Mouse (Mus musculus): ENCODE measurements at regions not wholly inside any gene's neighbourhood (a gene's known extent, or its start where the extent isn't known, plus 50 kb on each side); places are given as distances from the start of the nearest gene placed in this dataset.

DNA sequence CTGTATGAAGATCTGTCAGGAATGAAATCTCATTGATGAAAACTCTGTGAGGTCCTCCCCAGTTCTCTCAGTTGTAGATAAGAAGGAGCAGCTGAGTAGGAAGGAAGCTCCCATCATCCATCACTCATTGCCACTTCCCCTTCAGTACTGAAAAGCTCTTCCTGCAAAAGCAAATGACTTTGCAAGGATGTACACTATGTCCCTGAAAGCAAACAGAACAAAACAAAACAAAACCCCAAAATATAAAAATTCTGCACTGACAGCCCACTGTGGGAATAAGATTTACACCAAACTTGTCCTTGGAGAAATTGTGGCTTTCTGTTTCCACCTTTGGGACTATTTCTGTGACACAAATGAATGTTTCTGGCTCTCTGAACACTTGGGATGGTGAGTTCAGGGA lies 59.8 kb upstream of the Il15 start:
- H3K27me3 ChIP-seq (replicated peaks; ENCODE audit: control insufficient read depth, insufficient read depth, low read length), result no peaks in the 10 kb centered on the region

DNA sequence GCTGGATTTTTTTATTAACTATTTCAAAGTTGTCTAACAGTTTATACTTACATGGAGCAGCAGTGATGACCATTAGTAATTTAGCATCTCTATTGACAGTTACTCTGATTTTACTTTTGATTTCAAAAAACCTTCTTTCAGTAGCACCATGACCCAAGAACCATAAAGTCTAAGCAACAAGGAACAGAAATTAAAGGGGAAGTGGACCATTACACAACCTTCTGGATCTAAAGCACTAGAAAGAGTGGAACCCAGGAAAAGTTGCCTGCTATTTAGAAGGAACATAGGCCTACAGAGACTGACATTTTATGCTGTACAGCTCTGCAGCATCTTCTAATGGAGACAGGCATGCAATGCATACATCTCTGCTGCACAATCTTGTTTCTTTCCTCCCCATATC lies 56.0 kb upstream of the Il15 start:
- no peak overlapping the region for H3K27ac ChIP-seq (ENCODE audit: low read depth, low read length)
- no peak overlapping the region for H3K9ac ChIP-seq (ENCODE audit: low read length)
- H3K4me1 ChIP-seq (ENCODE audit: control insufficient read depth, insufficient read depth, low read length), result no peaks in the 10 kb centered on the region
- no peak overlapping the region for H3K4me2 ChIP-seq (ENCODE audit: low read length)
- no peak for DNase-seq (ENCODE audit: low spot score)
- no peaks in the 10 kb centered on the region for H3K27me3 ChIP-seq (replicated peaks; ENCODE audit: control insufficient read depth, insufficient read depth, low read length)
- H3K36me3 ChIP-seq (ENCODE audit: control insufficient read depth, insufficient read depth, low read length), result no peaks in the 10 kb centered on the region
- ATAC-seq, result no peak
- no peak overlapping the region for H3K4me3 ChIP-seq (ENCODE audit: low read depth, low read length)
- no peaks in the 10 kb centered on the region for H3K9me3 ChIP-seq (replicated peaks; ENCODE audit: control insufficient read depth, low read length)

More for the DNA sequence above, 59.8 kb upstream of the Il15 start:
- DNase-seq (ENCODE audit: low spot score), result no peak
- Histone ChIP-seq H3K4me1 (ENCODE audit: control insufficient read depth, insufficient read depth, low read length) (no peaks in the 10 kb centered on the region), H3K4me3 (ENCODE audit: low read depth, low read length) (no peak overlapping the region), H3K27ac (ENCODE audit: low read depth, low read length) (no peak overlapping the region), H3K9me3 (replicated peaks; ENCODE audit: control insufficient read depth, low read length) (no peaks in the 10 kb centered on the region), H3K4me2 (ENCODE audit: low read length) (no peak overlapping the region), H3K36me3 (ENCODE audit: control insufficient read depth, insufficient read depth, low read length) (no peaks in the 10 kb centered on the region), H3K9ac (ENCODE audit: low read length) (no peak overlapping the region)
- no peak for ATAC-seq

DNA sequence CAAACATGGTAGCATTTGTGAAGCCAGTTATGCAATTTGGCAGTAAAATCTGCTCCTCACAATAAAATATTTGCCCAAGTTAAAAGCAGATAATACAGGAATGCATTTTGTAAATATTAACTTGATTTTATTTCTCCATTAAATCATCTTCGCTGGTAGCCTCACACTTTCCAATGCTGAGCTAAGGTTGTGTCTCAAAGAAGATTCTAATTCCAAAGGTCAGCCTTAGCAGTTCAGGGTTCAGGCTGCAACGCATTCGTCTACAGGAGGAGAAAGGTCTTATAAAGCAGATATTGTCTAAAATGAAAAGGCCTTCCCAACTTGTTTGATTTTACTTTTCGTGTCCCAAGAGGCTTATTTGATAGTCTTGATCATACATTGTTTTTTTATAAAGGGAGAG lies 51.0 kb upstream of the Il15 start:
- no peaks in the 10 kb centered on the region for H3K36me3 ChIP-seq (ENCODE audit: control insufficient read depth, insufficient read depth, low read length)
- no peak overlapping the region for H3K9ac ChIP-seq (ENCODE audit: low read length)
- no peak for ATAC-seq
- no peaks in the 10 kb centered on the region for H3K27me3 ChIP-seq (replicated peaks; ENCODE audit: control insufficient read depth, insufficient read depth, low read length)
- no peak overlapping the region for H3K4me2 ChIP-seq (ENCODE audit: low read length)
- no peaks in the 10 kb centered on the region for H3K4me1 ChIP-seq (ENCODE audit: control insufficient read depth, insufficient read depth, low read length)
- H3K9me3 ChIP-seq (replicated peaks; ENCODE audit: control insufficient read depth, low read length), result no peaks in the 10 kb centered on the region
- 75% methylated on average over 4 of the region's 4 CpGs for WGBS
- H3K27ac ChIP-seq (ENCODE audit: low read depth, low read length), result no peak overlapping the region
- no peak overlapping the region for H3K4me3 ChIP-seq (ENCODE audit: low read depth, low read length)
- DNase-seq (ENCODE audit: low spot score), result no peak

Measured in forebrain, embryonic 14.5 days (tissue).